Mouse (Mus musculus): ENCODE results near the gene Bcl10.

- TF ChIP-seq POLR2A (IDR thresholded peaks at IDR 0.05; ENCODE audit: borderline replicate concordance, control insufficient read depth, low read depth, low read length) (no peak), CTCF (IDR thresholded peaks at IDR 0.05; ENCODE audit: control insufficient read depth, insufficient read depth, low read length) (no peak)
These were observed 41.9 kb downstream of the Bcl10 start for GRCm38 (mm10) chr3:145964473-145964872.
